Mouse (Mus musculus) hindbrain, embryonic 10.5 days (tissue): ENCODE data around the gene Tekt3. TPM values are rescaled to one million over a fixed set of nuclear protein-coding genes. Genes with fewer than 3 reads are reported as not detected.

ENCODE experiments used
- DNase-seq: peaks from one replicate; pipeline ENCODE4 v3.0.0-alpha.2; 2017; ENCODE audit warnings: low spot score
- H3K27ac ChIP-seq: fragments of 300-500 bp; sonication (generic); 2 replicates; pipeline ENCODE4 v1.5.1; 2016; ENCODE audit warnings: mild to moderate bottlenecking, moderate library complexity
- H3K27me3 ChIP-seq: fragments of 300-500 bp; sonication (generic); 2 replicates; pipeline ENCODE4 v1.6.1; 2016; ENCODE audit warnings: mild to moderate bottlenecking; ENCODE audit not compliant: poor library complexity, insufficient read depth, severe bottlenecking
- H3K36me3 ChIP-seq: fragments of 300-500 bp; sonication (generic); 2 replicates; pipeline ENCODE4 v1.6.1; 2016; ENCODE audit warnings: mild to moderate bottlenecking, moderate library complexity
- H3K4me1 ChIP-seq: fragments of 300-500 bp; sonication (generic); replicated peaks from 2 replicates; pipeline ENCODE4 v1.6.1; 2016; ENCODE audit warnings: mild to moderate bottlenecking
- H3K4me3 ChIP-seq: fragments of 300-500 bp; sonication (generic); 2 replicates; pipeline ENCODE4 v1.5.1; 2016; ENCODE audit warnings: mild to moderate bottlenecking, moderate library complexity
- H3K9me3 ChIP-seq: fragments of 300-500 bp; sonication (generic); 2 replicates; pipeline ENCODE4 v1.6.1; 2016; ENCODE audit warnings: mild to moderate bottlenecking, moderate library complexity
- WGBS: fragments of 180-500 bp; shearing (Covaris S2); methylation state at CpG from one replicate; pipeline ENCODE4 v1.1.7; 2016; 5-methylcytosine and 5-hydroxymethylcytosine counted together
- polyA plus RNA-seq: library from polyadenylated mRNA; unstranded; fragments of >200 nt; fragmentation: Nextera tagmentation; extraction: Ambion mirVana; gene quantifications from 2 replicates; pipeline ENCODE4 v1.2.1, GENCODE M21; 2016

Tekt3 gene
- polyA plus RNA-seq, 1 experiment from 2014 or later, result not detected

GRCm38 (mm10) chr11:63114807-63115641 is 53.6 kb downstream of the Tekt3 start:
- no peak for DNase-seq
- H3K4me1 ChIP-seq, result 0 out of 2 replicates have a peak, but pooled peaks cover 5% of the 10 kb centered on the region
- H3K27me3 ChIP-seq, result no peaks in the 10 kb centered on the region
- no peak overlapping the region for H3K4me3 ChIP-seq
- H3K27ac ChIP-seq, result no peak overlapping the region
- H3K36me3 ChIP-seq, result no peaks in the 10 kb centered on the region
- H3K9me3 ChIP-seq, result no peaks in the 10 kb centered on the region
- WGBS, result 90% methylated on average over 8 of the region's 8 CpGs

DNA sequence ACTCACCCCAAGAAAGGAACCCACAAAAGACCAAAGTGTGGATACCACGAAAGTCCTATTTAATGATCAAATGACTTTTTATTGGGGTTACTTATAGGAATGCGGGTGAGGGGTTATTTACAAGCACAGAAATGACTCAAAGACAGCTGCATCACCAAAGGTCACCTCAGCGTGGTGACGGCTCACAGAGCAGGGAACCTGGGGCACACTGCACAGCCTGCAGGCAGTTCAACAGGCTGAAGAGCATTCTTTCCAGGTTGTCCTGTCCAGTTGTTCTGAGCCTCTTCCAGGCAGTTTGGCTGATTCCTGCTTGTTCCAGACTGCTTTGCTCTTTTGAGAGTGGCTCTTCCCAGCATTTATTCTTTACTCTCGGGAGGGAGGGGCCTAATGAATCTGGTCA is 55.2 kb downstream of the Tekt3 start:
- no peak for DNase-seq
- 87% methylated on average over 5 of the region's 5 CpGs for WGBS

GRCm38 (mm10) chr11:63117266-63117665 is 55.8 kb downstream of the Tekt3 start:
- 88% methylated on average over 1 of the region's 1 CpGs for WGBS
- H3K4me3 ChIP-seq, result no peak overlapping the region

More for the DNA sequence above, 55.2 kb downstream of the Tekt3 start:
- Histone ChIP-seq H3K4me1 (peaks cover 9% of the 10 kb centered on the region), H3K4me3 (no peak overlapping the region), H3K27ac (no peak overlapping the region), H3K9me3 (no peaks in the 10 kb centered on the region), H3K27me3 (no peaks in the 10 kb centered on the region), H3K36me3 (no peaks in the 10 kb centered on the region)

GRCm38 (mm10) chr11:63119791-63120190 is 58.3 kb downstream of the Tekt3 start:
- Histone ChIP-seq H3K27ac (no peak overlapping the region), H3K4me1 (peaks cover 35% of the 10 kb centered on the region), H3K4me3 (no peak overlapping the region), H3K27me3 (no peaks in the 10 kb centered on the region), H3K9me3 (no peaks in the 10 kb centered on the region), H3K36me3 (no peaks in the 10 kb centered on the region)
- no peak for DNase-seq
- WGBS, result 87% methylated on average over 7 of the region's 7 CpGs

More at GRCm38 (mm10) chr11:63117266-63117665, 55.8 kb downstream of the Tekt3 start:
- Histone ChIP-seq H3K9me3 (no peaks in the 10 kb centered on the region), H3K4me1 (peaks cover 14% of the 10 kb centered on the region), H3K27ac (no peak overlapping the region), H3K36me3 (no peaks in the 10 kb centered on the region), H3K27me3 (no peaks in the 10 kb centered on the region)
- no peak for DNase-seq

- no peak overlapping the region for H3K4me3 ChIP-seq
- no peak for DNase-seq
- H3K9me3 ChIP-seq, result no peaks in the 10 kb centered on the region
- 75% methylated on average over 2 of the region's 2 CpGs for WGBS
- H3K36me3 ChIP-seq, result no peaks in the 10 kb centered on the region
- H3K27ac ChIP-seq, result no peak overlapping the region
- peaks cover 4% of the 10 kb centered on the region for H3K27me3 ChIP-seq
- peaks cover 33% of the 10 kb centered on the region for H3K4me1 ChIP-seq
These were observed 60.8 kb downstream of the Tekt3 start for GRCm38 (mm10) chr11:63122249-63122648.

DNA sequence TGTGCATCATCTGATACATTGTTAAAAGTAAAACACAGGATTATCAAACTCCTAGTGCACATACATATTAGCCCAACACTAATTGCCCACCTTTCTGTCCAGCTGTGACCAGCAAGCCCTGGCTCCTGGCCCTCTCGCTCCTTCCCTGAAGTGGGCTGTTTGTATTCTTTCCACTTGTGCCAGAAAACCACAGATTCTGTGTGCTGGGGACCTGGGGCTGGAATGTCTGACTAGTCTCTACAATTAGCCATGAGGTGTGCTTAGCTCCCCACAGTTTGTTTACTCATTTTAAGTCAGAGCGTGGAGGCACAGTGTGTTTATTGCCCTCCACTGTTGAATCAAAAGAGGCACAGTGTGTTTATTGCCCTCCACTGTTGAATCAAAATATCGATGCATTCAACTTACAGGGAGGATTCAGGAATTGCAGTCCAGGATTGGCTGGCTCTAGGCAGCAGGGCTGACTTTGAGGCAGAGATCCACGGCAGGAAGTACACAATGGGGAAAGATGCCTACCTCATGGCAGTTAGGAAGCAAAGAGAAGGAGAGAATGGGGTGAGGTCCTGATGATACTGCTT is 61.4 kb downstream of the Tekt3 start:
- peaks cover 10% of the 10 kb centered on the region for H3K27me3 ChIP-seq
- H3K4me1 ChIP-seq, result peaks cover 33% of the 10 kb centered on the region
- no peak for DNase-seq
- H3K36me3 ChIP-seq, result no peaks in the 10 kb centered on the region
- 73% methylated on average over 4 of the region's 4 CpGs for WGBS
- no peaks in the 10 kb centered on the region for H3K9me3 ChIP-seq
- no peak overlapping the region for H3K4me3 ChIP-seq
- no peak overlapping the region for H3K27ac ChIP-seq

DNA sequence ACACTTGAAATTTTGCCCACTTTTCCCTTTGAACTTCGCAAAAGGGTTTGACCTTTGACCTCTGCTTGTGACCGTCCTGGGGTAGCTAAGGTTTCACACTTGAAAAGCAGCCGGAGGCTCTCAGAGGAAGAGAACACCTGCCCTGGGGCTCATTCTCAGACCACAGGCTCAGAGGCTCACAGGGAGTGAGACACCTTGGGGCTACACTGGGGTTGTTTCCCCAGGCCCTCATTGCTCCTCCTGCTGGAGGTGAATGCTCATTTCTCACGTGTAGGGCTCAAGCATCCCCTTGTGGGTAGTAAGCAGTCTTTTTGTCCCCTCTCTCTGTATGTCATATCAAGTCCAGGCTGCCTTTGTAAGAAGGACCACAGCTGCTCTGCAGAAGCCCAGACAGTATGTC is 62.9 kb downstream of the Tekt3 start:
- Histone ChIP-seq H3K27me3 (peaks cover 25% of the 10 kb centered on the region), H3K36me3 (no peaks in the 10 kb centered on the region), H3K4me1 (peaks cover 33% of the 10 kb centered on the region), H3K27ac (peak overlapping the region; percentile 5; the same call in 1 of the 2 replicates), H3K4me3 (no peak overlapping the region), H3K9me3 (no peaks in the 10 kb centered on the region)
- DNase-seq, result peak; percentile 37
- WGBS, result 9% methylated on average over 4 of the region's 4 CpGs

- 78% methylated on average over 5 of the region's 5 CpGs for WGBS
- Histone ChIP-seq H3K36me3 (no peaks in the 10 kb centered on the region), H3K27me3 (peaks cover 41% of the 10 kb centered on the region), H3K27ac (no peak overlapping the region), H3K4me1 (peaks cover 38% of the 10 kb centered on the region), H3K9me3 (no peaks in the 10 kb centered on the region), H3K4me3 (no peak overlapping the region)
- DNase-seq, result no peak
These were observed 64.5 kb downstream of the Tekt3 start for GRCm38 (mm10) chr11:63125832-63126456.

DNA sequence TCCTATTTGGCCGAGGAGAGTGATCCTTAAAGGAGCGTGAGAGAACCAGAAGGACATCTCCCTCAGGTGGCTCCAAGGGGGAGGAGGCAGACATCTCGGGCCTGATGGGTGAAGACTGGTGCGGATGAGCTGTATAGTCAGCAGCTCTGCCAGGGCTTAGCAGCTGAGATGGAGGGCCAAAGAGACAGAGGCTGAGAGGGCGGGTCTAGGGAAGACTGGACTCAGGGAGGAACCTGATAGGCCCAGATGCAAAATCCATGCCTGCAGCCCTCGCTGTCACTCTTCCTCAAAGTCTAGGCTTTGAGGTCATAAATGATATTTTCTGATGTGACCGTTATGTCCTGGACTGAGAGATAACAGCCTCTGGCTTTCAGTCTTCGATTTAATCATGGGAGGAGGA is 65.5 kb downstream of the Tekt3 start:
- H3K27me3 ChIP-seq, result peaks cover 51% of the 10 kb centered on the region
- no peak overlapping the region for H3K4me3 ChIP-seq
- WGBS, result 80% methylated on average over 8 of the region's 8 CpGs
- DNase-seq, result no peak
- no peaks in the 10 kb centered on the region for H3K36me3 ChIP-seq
- H3K4me1 ChIP-seq, result peaks cover 42% of the 10 kb centered on the region
- no peaks in the 10 kb centered on the region for H3K9me3 ChIP-seq
- no peak overlapping the region for H3K27ac ChIP-seq

DNA sequence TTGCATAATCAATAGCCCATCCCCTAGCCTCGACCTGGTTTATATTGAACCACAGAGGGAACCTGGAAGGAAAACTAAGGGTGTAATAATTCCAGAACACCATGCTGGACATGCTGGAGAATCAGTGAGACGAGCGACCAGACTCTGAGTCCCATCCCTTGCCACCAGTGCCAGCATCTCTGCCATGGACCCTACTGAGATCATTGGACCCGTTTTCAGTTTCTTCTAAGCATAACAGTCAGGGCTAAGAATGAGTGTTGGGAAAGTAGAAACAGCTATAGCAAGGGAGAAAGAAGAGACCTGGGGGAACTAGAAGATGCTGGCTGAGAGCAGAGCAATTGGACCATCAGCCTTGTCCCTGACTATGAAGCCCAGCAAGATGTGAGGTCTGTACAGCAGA is 66.1 kb downstream of the Tekt3 start:
- H3K27ac ChIP-seq, result no peak overlapping the region
- no peaks in the 10 kb centered on the region for H3K9me3 ChIP-seq
- H3K36me3 ChIP-seq, result no peaks in the 10 kb centered on the region
- H3K4me3 ChIP-seq, result no peak overlapping the region
- no peak for DNase-seq
- peaks cover 44% of the 10 kb centered on the region for H3K4me1 ChIP-seq
- H3K27me3 ChIP-seq, result peaks cover 57% of the 10 kb centered on the region
- 84% methylated on average over 4 of the region's 4 CpGs for WGBS

GRCm38 (mm10) chr11:63128784-63129183 is 67.3 kb downstream of the Tekt3 start, which contains the start of gene Pmp22:
Pmp22 (plus strand) TSS chr11:63128982.
- Histone ChIP-seq H3K27ac (no peak within 1 kb of the TSS), H3K4me3 (no peak within 1 kb of the TSS), H3K4me1 (peaks cover 45% of the 10 kb centered on the region), H3K27me3 (peaks cover 70% of the 10 kb centered on the region), H3K36me3 (no peaks in the 10 kb centered on the region), H3K9me3 (no peaks in the 10 kb centered on the region)
- no peak for DNase-seq
- WGBS, result 68% methylated on average over 2 of the region's 2 CpGs

DNA sequence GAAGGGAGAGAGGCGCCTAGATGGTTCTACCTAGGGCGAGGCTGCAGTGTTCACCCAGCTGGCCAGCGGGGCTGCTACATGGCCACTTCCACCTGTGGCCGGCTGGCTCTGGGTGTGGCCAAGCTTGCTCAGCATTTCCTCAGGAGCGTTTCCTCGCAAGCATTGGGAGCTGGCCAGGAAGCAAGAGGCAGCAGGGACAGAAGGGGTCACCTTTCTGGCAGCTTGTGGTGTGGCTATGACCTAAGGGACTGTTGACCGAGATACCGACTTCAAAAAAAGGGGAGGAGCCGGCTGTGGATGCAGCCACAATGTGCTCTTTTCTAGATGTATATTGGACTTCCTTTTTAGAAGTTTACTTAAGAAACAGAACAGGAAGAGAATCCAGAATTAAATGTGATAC is 67.9 kb downstream of the Tekt3 start:
- no peak overlapping the region for H3K4me3 ChIP-seq
- H3K36me3 ChIP-seq, result no peaks in the 10 kb centered on the region
- WGBS, result 63% methylated on average over 9 of the region's 9 CpGs
- H3K27me3 ChIP-seq, result peaks cover 75% of the 10 kb centered on the region
- no peak for DNase-seq
- no peaks in the 10 kb centered on the region for H3K9me3 ChIP-seq
- H3K4me1 ChIP-seq, result peaks cover 45% of the 10 kb centered on the region
- no peak overlapping the region for H3K27ac ChIP-seq

DNA sequence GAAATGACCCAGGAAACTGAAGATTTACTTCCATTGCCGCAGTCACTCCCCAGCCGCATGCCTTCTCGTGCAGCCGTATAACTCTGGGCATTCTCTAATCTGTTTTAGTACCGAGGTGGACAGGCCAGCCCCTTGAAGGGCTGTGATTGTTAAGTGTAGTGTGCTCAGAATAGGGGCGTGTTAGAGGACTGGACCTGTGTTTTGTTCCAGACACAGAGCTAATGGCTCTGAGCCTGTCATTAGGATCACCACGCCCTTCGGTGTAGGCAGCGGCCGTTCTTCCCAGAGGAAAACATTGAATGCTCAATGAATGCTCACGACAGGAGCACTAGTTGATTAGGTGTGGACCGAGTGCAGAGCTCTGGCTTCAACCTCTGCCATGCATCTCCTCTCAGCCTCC is 68.4 kb downstream of the Tekt3 start:
- no peak for DNase-seq
- H3K4me1 ChIP-seq, result peaks cover 43% of the 10 kb centered on the region
- peaks cover 80% of the 10 kb centered on the region for H3K27me3 ChIP-seq
- no peak overlapping the region for H3K27ac ChIP-seq
- 63% methylated on average over 12 of the region's 12 CpGs for WGBS
- no peaks in the 10 kb centered on the region for H3K9me3 ChIP-seq
- no peaks in the 10 kb centered on the region for H3K36me3 ChIP-seq
- no peak overlapping the region for H3K4me3 ChIP-seq
